Mouse (Mus musculus): Measurements from ENCODE around the gene Gpr61.

GRCm38 (mm10) chr3:108202506-108202905 lies 47.8 kb upstream of the Gpr61 start:
- no peak for TF ChIP-seq CTCF (conservative IDR thresholded peaks at IDR 0.05 in 1 of 2, IDR thresholded peaks at IDR 0.05 in 1 of 2; ENCODE audit: low read depth in 2 of 2, low read length in 2 of 2)
- TF ChIP-seq EP300 (IDR thresholded peaks at IDR 0.05; ENCODE audit: low read length) = no peak
- no peak for TF ChIP-seq ETS1 (conservative IDR thresholded peaks at IDR 0.05; ENCODE audit: low read depth, low read length)
- no peak for TF ChIP-seq NRF1 (IDR thresholded peaks at IDR 0.05; ENCODE audit: low read depth, low read length)

Measured in CH12.LX (cell line).